Mouse (Mus musculus): ENCODE measurements around the gene Rbfox3. TPM values are rescaled to one million over a fixed set of nuclear protein-coding genes. Genes with fewer than 3 reads are reported as not detected.

Gene Rbfox3
- polyA plus RNA-seq, 1 experiment from 2014 or later, result 0.76 TPM

DNA sequence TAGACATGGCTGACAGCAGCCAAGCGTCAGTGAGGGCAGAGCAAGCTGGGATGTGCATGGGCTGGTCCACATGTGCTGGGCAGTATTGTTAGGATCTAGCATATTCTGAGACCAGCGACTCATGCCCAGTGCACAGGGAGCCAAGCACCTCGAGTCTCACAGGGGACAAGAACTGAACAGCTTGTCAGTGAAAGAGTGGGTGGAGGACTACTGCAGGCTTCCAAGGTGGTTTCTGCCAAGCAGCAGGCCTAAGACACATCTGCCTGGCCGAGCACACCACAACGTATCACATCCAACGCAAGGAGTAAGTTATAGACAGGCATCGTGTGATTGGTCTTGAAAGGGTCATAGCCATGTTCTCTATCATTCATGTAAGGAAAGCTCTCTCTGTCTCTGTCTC lies 235.0 kb downstream of the Rbfox3 start:
- Histone ChIP-seq H3K9me3 (ENCODE audit: control insufficient read depth, low read length) (no peaks in the 10 kb centered on the region), H3K4me1 (replicated peaks; ENCODE audit: control insufficient read depth, insufficient read depth) (no peaks in the 10 kb centered on the region), H3K4me3 (ENCODE audit: low read depth, low read length) (no peak overlapping the region), H3K27ac (replicated peaks) (no peak overlapping the region), H3K9ac (ENCODE audit: low read length) (no peak overlapping the region), H3K27me3 (ENCODE audit: control insufficient read depth, insufficient read depth, low read length) (no peaks in the 10 kb centered on the region), H3K36me3 (ENCODE audit: control insufficient read depth, insufficient read depth, low read length) (no peaks in the 10 kb centered on the region), H3K4me2 (replicated peaks; ENCODE audit: low read depth) (no peak overlapping the region)
- TF ChIP-seq CTCF (IDR thresholded peaks at IDR 0.05; ENCODE audit: low read depth), result no peak
- no peak for TF ChIP-seq EP300 (optimal IDR thresholded peaks at IDR 0.05)
- DNase-seq (ENCODE audit: low spot score) (no peak), ATAC-seq (ENCODE audit: low FRiP score, low TSS enrichment) (no peak)
- 70% methylated on average over 7 of the region's 7 CpGs for WGBS

DNA sequence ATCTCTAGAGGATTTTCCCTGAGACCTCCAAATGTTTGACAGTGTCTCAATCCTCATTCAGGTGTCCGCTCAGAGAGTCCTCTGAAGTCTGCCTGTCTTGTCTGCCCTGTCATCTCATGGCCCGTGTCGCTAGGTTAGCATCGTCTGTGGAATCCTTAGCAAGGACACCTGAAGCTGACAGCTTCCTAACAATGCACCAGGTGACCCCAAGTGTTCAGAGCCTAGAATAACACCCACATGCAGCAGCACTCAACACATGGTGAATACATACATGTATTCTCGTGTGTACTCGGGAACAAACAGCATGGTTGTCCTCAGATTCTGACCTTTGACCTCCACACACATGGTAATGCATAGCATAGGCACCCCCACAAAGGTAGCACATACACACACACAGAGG lies 239.4 kb downstream of the Rbfox3 start:
- WGBS, result 77% methylated on average over 6 of the region's 6 CpGs
- no peak overlapping the region for H3K9ac ChIP-seq (ENCODE audit: low read length)
- no peak overlapping the region for H3K4me2 ChIP-seq (replicated peaks; ENCODE audit: low read depth)
- no peaks in the 10 kb centered on the region for H3K9me3 ChIP-seq (ENCODE audit: control insufficient read depth, low read length)
- H3K36me3 ChIP-seq (ENCODE audit: control insufficient read depth, insufficient read depth, low read length), result no peaks in the 10 kb centered on the region
- no peak for DNase-seq (ENCODE audit: low spot score)
- H3K4me1 ChIP-seq (replicated peaks; ENCODE audit: control insufficient read depth, insufficient read depth), result no peaks in the 10 kb centered on the region
- no peak for ATAC-seq (ENCODE audit: low FRiP score, low TSS enrichment)
- no peak overlapping the region for H3K4me3 ChIP-seq (ENCODE audit: low read depth, low read length)
- no peak overlapping the region for H3K27ac ChIP-seq (replicated peaks)
- no peak for TF ChIP-seq CTCF (IDR thresholded peaks at IDR 0.05; ENCODE audit: low read depth)
- no peak for TF ChIP-seq EP300 (optimal IDR thresholded peaks at IDR 0.05)
- H3K27me3 ChIP-seq (ENCODE audit: control insufficient read depth, insufficient read depth, low read length), result no peaks in the 10 kb centered on the region

DNA sequence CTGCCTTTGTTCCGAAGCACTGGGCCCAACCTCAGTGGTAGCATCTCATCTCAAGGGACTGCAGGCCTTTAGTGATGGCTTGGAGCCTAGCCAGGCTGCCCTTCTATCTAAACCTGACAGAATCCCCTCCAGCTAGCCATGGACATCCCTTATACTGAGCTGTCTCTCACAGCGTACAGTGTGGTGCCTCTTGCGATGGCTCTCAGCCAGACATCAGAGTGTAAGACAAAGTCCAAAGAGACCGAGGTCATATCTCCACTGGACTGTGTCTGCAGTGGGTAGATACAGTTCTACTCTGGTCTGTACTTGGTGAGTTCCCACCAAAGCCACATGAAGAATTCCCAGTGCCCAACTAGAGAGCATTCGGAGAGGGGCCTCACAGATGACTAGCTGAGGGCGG lies 240.2 kb downstream of the Rbfox3 start:
- no peaks in the 10 kb centered on the region for H3K9me3 ChIP-seq (ENCODE audit: control insufficient read depth, low read length)
- DNase-seq (ENCODE audit: low spot score), result no peak
- no peak overlapping the region for H3K4me2 ChIP-seq (replicated peaks; ENCODE audit: low read depth)
- H3K4me1 ChIP-seq (replicated peaks; ENCODE audit: control insufficient read depth, insufficient read depth), result no peaks in the 10 kb centered on the region
- 82% methylated on average over 6 of the region's 6 CpGs for WGBS
- H3K27ac ChIP-seq (replicated peaks), result no peak overlapping the region
- H3K27me3 ChIP-seq (ENCODE audit: control insufficient read depth, insufficient read depth, low read length), result no peaks in the 10 kb centered on the region
- TF ChIP-seq CTCF (IDR thresholded peaks at IDR 0.05; ENCODE audit: low read depth) (no peak), EP300 (optimal IDR thresholded peaks at IDR 0.05) (no peak)
- no peak overlapping the region for H3K9ac ChIP-seq (ENCODE audit: low read length)
- no peaks in the 10 kb centered on the region for H3K36me3 ChIP-seq (ENCODE audit: control insufficient read depth, insufficient read depth, low read length)
- H3K4me3 ChIP-seq (ENCODE audit: low read depth, low read length), result no peak overlapping the region
- ATAC-seq (ENCODE audit: low FRiP score, low TSS enrichment), result no peak

DNA sequence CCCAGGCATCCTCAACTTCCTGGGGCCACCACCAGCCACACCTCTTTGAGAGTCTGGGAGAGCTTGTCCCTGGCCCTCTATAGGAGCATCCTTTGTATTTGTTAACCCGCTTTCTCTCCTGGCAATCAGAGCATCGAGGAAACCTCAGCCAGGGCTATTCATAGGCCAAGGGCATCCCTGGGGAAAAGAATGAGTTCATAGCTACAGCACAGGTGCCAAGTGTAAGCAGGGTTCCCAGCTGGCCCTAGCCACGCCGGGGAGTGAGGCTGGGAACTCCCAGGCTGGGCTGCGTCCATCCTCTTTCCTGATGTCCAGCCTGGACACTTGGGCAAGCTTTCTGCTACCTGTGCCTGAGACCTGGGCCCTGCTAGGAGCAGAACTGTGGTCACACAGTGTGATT lies 241.6 kb downstream of the Rbfox3 start:
- 54% methylated on average over 5 of the region's 5 CpGs for WGBS
- ATAC-seq (ENCODE audit: low FRiP score, low TSS enrichment) (no peak), DNase-seq (ENCODE audit: low spot score) (no peak)

DNA sequence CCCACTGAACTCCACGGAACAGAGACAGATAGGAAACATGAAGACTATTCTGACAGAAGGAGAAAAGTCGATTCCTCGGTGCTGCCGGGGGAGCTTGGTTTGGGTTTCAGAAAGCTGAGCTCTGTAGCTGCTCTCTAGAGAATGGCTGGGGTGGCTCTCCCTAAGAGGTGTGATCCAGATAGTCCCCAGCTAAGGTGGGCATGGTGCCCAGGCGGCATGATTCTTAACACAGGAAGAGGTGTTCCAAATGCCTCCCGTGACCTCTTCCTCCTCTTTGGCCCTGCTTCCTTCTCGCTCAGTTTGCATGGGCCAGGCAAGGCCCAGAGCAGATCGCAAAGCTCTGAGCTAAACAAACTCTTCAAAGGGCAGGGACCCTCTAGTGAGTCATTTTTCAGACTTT lies 243.0 kb downstream of the Rbfox3 start:
- no peaks in the 10 kb centered on the region for H3K9me3 ChIP-seq (ENCODE audit: control insufficient read depth, low read length)
- DNase-seq (ENCODE audit: low spot score), result no peak
- H3K4me3 ChIP-seq (ENCODE audit: low read depth, low read length), result no peak overlapping the region
- H3K27ac ChIP-seq (replicated peaks), result no peak overlapping the region
- H3K4me1 ChIP-seq (replicated peaks; ENCODE audit: control insufficient read depth, insufficient read depth), result no peaks in the 10 kb centered on the region
- WGBS, result 57% methylated on average over 8 of the region's 8 CpGs
- ATAC-seq (ENCODE audit: low FRiP score, low TSS enrichment), result no peak
- H3K36me3 ChIP-seq (ENCODE audit: control insufficient read depth, insufficient read depth, low read length), result no peaks in the 10 kb centered on the region
- H3K27me3 ChIP-seq (ENCODE audit: control insufficient read depth, insufficient read depth, low read length), result no peaks in the 10 kb centered on the region
- no peak overlapping the region for H3K9ac ChIP-seq (ENCODE audit: low read length)
- H3K4me2 ChIP-seq (replicated peaks; ENCODE audit: low read depth), result no peak overlapping the region
- no peak for TF ChIP-seq EP300 (optimal IDR thresholded peaks at IDR 0.05)
- TF ChIP-seq CTCF (IDR thresholded peaks at IDR 0.05; ENCODE audit: low read depth), result no peak

More for the DNA sequence above, 241.6 kb downstream of the Rbfox3 start:
- Histone ChIP-seq H3K4me1 (replicated peaks; ENCODE audit: control insufficient read depth, insufficient read depth) (no peaks in the 10 kb centered on the region), H3K27ac (replicated peaks) (no peak overlapping the region), H3K27me3 (ENCODE audit: control insufficient read depth, insufficient read depth, low read length) (no peaks in the 10 kb centered on the region), H3K4me2 (replicated peaks; ENCODE audit: low read depth) (no peak overlapping the region), H3K36me3 (ENCODE audit: control insufficient read depth, insufficient read depth, low read length) (no peaks in the 10 kb centered on the region), H3K9ac (ENCODE audit: low read length) (no peak overlapping the region), H3K9me3 (ENCODE audit: control insufficient read depth, low read length) (no peaks in the 10 kb centered on the region), H3K4me3 (ENCODE audit: low read depth, low read length) (no peak overlapping the region)
- TF ChIP-seq EP300 (optimal IDR thresholded peaks at IDR 0.05) (no peak), CTCF (IDR thresholded peaks at IDR 0.05; ENCODE audit: low read depth) (no peak)

DNA sequence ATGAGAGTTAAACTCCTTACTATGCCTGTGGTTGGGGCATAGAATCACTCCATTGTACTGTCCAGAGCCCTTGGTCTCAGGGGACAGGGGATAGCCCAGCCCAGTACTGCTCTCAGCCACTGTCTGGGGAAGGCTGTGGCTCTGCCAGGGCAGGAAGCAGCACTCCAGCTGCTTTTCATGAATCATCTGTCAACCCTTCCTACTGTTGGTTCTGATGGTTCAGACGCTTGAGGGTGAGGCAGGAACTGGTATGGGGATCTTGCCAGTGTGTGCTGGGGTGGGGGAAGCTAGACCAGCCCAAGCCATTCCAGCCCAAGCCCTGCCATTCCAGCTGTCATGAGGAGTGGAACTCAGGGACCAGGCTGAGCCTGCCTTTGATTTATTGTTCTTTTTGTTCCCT lies 243.5 kb downstream of the Rbfox3 start:
- Histone ChIP-seq H3K9ac (ENCODE audit: low read length) (no peak overlapping the region), H3K27ac (replicated peaks) (no peak overlapping the region), H3K9me3 (ENCODE audit: control insufficient read depth, low read length) (no peaks in the 10 kb centered on the region), H3K4me2 (replicated peaks; ENCODE audit: low read depth) (no peak overlapping the region), H3K4me1 (replicated peaks; ENCODE audit: control insufficient read depth, insufficient read depth) (no peaks in the 10 kb centered on the region), H3K27me3 (ENCODE audit: control insufficient read depth, insufficient read depth, low read length) (no peaks in the 10 kb centered on the region), H3K36me3 (ENCODE audit: control insufficient read depth, insufficient read depth, low read length) (no peaks in the 10 kb centered on the region), H3K4me3 (ENCODE audit: low read depth, low read length) (no peak overlapping the region)
- no peak for TF ChIP-seq CTCF (IDR thresholded peaks at IDR 0.05; ENCODE audit: low read depth)
- TF ChIP-seq EP300 (optimal IDR thresholded peaks at IDR 0.05), result no peak
- WGBS, result 28% methylated on average over 1 of the region's 1 CpGs
- DNase-seq (ENCODE audit: low spot score), result no peak
- ATAC-seq (ENCODE audit: low FRiP score, low TSS enrichment), result no peak

Data from stomach, postnatal 0 days (tissue).